Comparison of ENCODE assay signal across 18 mouse cellular contexts in the genomic region with DNA sequence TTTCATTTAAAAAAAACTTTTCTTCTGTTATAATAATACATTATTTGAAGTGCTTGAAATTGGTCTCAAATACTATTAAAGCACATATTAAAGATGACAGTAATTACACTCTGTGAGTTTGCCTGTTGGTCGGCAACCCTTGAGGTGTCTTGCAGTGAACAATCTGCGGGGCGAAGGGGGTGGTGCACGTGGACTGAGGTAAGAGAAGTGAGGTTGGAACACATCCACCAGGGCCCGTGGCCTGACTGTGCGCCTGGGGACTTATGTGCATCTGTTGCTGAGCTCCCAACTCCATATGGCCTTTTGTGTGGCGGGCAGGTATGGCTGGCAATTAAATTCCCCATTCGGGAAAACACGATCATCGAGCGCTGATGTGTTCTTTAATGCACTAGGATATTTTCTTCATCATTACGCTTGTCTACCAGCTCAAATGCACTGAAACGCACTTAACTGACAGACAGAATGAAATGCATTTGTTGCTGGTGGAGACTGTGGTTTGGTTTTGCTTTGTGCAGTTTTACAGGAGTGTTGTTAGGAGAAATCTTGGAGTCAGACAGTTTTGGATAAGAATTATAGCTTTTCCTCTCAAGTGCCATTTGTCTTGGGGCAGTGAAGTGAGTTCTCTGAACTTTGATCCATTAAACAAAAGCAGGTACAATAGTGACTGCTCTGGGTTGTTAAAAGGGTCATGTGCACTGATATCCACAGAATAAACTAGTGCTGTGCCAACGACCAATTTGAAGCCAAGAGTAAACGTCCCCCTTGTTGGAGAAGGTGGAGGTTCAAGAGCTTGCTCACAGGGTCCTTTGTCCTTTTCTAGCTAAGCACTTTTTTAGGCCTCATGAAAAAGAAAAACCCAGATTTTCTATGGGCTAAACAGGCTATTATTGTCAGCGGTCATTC.
DNase-seq lines count a peak whose midpoint lies in the region; ATAC-seq and TF ChIP-seq lines count a peak whose summit lies in the region.
"Had no signal": no experiment of that assay in that cellular context is flagged by ENCODE, and none has a peak within 500 bp of the region (broad histone marks: within the 10 kb centered on the region; RNA-seq: fewer than 3 reads in every experiment).

No protein-coding gene starts in this region.

- H3K27ac ChIP-seq in intestine, embryonic 15.5 days: no peak overlapping the region
- H3K27ac ChIP-seq in intestine, postnatal 0 days (ENCODE audit: low read depth, low read length): no peak overlapping the region
- H3K27ac ChIP-seq in embryonic facial prominence, embryonic 12.5 days: 0 out of 2 replicates have a peak overlapping the region, but pooled peaks have one; percentile 3
- H3K27ac ChIP-seq: liver, embryonic 12.5 days; lung, embryonic 15.5 days; macrophage had no signal

- H3K36me3 ChIP-seq in intestine, embryonic 15.5 days: no peaks in the 10 kb centered on the region
- no peaks in the 10 kb centered on the region for H3K36me3 ChIP-seq in intestine, postnatal 0 days (ENCODE audit: control insufficient read depth, insufficient read depth)
- no peaks in the 10 kb centered on the region for H3K36me3 ChIP-seq in embryonic facial prominence, embryonic 12.5 days
- H3K36me3 ChIP-seq: liver, embryonic 12.5 days; lung, embryonic 15.5 days had no signal

- no peak for TF ChIP-seq CTCF in intestine, postnatal 0 days (IDR thresholded peaks at IDR 0.05; ENCODE audit: low read depth)
- TF ChIP-seq CTCF in brain, embryonic 14.5 days (IDR thresholded peaks at IDR 0.05; ENCODE audit: borderline replicate concordance, extremely low read depth, insufficient read depth, insufficient read length): no peak

- no peaks in the 10 kb centered on the region for H3K9me3 ChIP-seq in intestine, embryonic 15.5 days
- H3K9me3 ChIP-seq in intestine, postnatal 0 days (ENCODE audit: control insufficient read depth): no peaks in the 10 kb centered on the region
- no peaks in the 10 kb centered on the region for H3K9me3 ChIP-seq in embryonic facial prominence, embryonic 12.5 days
- H3K9me3 ChIP-seq: liver, embryonic 12.5 days; lung, embryonic 15.5 days had no signal

- H3K4me2 ChIP-seq in intestine, embryonic 15.5 days (replicated peaks): no peak overlapping the region
- H3K4me2 ChIP-seq in intestine, postnatal 0 days (replicated peaks; ENCODE audit: low read depth): no peak overlapping the region
- no peak overlapping the region for H3K4me2 ChIP-seq in embryonic facial prominence, embryonic 12.5 days (replicated peaks)
- H3K4me2 ChIP-seq: liver, embryonic 12.5 days; lung, embryonic 15.5 days had no signal

- TF ChIP-seq POLR2A in brain, embryonic 14.5 days (IDR thresholded peaks at IDR 0.05; ENCODE audit: borderline replicate concordance, extremely low read depth, insufficient read depth, insufficient read length, poor library complexity, severe bottlenecking): no peak

- no peak overlapping the region for H3K4me3 ChIP-seq in intestine, embryonic 15.5 days (replicated peaks)
- no peak overlapping the region for H3K4me3 ChIP-seq in intestine, postnatal 0 days (ENCODE audit: low read depth, low read length)
- H3K4me3 ChIP-seq in embryonic facial prominence, embryonic 12.5 days: no peak overlapping the region
- H3K4me3 ChIP-seq: liver, embryonic 12.5 days; lung, embryonic 15.5 days had no signal

- 0 out of 2 replicates have a peak, but pooled peaks have one; percentile 51 for ATAC-seq in intestine, embryonic 15.5 days
- no peak for ATAC-seq in intestine, postnatal 0 days
- ATAC-seq in embryonic facial prominence, embryonic 12.5 days (ENCODE audit: insufficient number of reproducible peaks, insufficient read depth, low FRiP score, low TSS enrichment): no peak
- ATAC-seq: liver, embryonic 12.5 days had no signal

- DNase-seq in brain, embryonic 14.5 days (ENCODE audit: low read depth): peak; percentile 68
- peak; percentile 11 for DNase-seq in mesoderm, embryonic 11.5 days (ENCODE audit: low read depth, low spot score)
- no peak for DNase-seq in c-Kit-positive CD71-positive TER-119-positive erythroid progenitor cells, embryonic 14.5 days (ENCODE audit: low spot score)
- DNase-seq in retina, embryonic 14.5 days (ENCODE audit: low spot score): no peak
- DNase-seq: adrenal gland, adult 2 months; cerebellum, adult 9-10 months; gastrocnemius, postnatal 25 days; kidney, adult 9 months; kidney, postnatal 36 days; layer of hippocampus, adult 9-11 months; thymus, adult 18-20 months; thymus, postnatal 4 days had no signal

- 80% methylated on average over 16 of the region's 16 CpGs for WGBS in intestine, embryonic 15.5 days
- 74% methylated on average over 16 of the region's 16 CpGs for WGBS in intestine, postnatal 0 days
- 68% methylated on average over 16 of the region's 16 CpGs for WGBS in embryonic facial prominence, embryonic 12.5 days

- H3K27me3 ChIP-seq in intestine, embryonic 15.5 days (replicated peaks): no peaks in the 10 kb centered on the region
- H3K27me3 ChIP-seq in intestine, postnatal 0 days (replicated peaks; ENCODE audit: control insufficient read depth, insufficient read depth, low read length): no peaks in the 10 kb centered on the region
- no peaks in the 10 kb centered on the region for H3K27me3 ChIP-seq in embryonic facial prominence, embryonic 12.5 days
- H3K27me3 ChIP-seq: liver, embryonic 12.5 days; lung, embryonic 15.5 days had no signal

- H3K9ac ChIP-seq in intestine, embryonic 15.5 days: no peak overlapping the region
- no peak overlapping the region for H3K9ac ChIP-seq in intestine, postnatal 0 days (ENCODE audit: low read depth, low read length)
- H3K9ac ChIP-seq in embryonic facial prominence, embryonic 12.5 days: no peak overlapping the region
- H3K9ac ChIP-seq: liver, embryonic 12.5 days; lung, embryonic 15.5 days had no signal

- H3K4me1 ChIP-seq in intestine, embryonic 15.5 days (replicated peaks): no peaks in the 10 kb centered on the region
- H3K4me1 ChIP-seq in intestine, postnatal 0 days (replicated peaks; ENCODE audit: control insufficient read depth, insufficient read depth, low read length): no peaks in the 10 kb centered on the region; the same call in 1 of the 2 replicates
- H3K4me1 ChIP-seq in embryonic facial prominence, embryonic 12.5 days: peaks cover 3% of the 10 kb centered on the region; the same call in 1 of the 2 replicates
- H3K4me1 ChIP-seq: lung, embryonic 15.5 days had no signal

Comparison
In these comparisons a context has a peak if more than half of its experiments do, and no peak if none do; other contexts are left out.
1. DNase-seq: peak in brain, embryonic 14.5 days (single experiment) and mesoderm, embryonic 11.5 days (single experiment); none in c-Kit-positive CD71-positive TER-119-positive erythroid progenitor cells, embryonic 14.5 days (single experiment) and retina, embryonic 14.5 days (single experiment).